8 mouse cellular contexts compared by ENCODE assay signal in the genomic region with DNA sequence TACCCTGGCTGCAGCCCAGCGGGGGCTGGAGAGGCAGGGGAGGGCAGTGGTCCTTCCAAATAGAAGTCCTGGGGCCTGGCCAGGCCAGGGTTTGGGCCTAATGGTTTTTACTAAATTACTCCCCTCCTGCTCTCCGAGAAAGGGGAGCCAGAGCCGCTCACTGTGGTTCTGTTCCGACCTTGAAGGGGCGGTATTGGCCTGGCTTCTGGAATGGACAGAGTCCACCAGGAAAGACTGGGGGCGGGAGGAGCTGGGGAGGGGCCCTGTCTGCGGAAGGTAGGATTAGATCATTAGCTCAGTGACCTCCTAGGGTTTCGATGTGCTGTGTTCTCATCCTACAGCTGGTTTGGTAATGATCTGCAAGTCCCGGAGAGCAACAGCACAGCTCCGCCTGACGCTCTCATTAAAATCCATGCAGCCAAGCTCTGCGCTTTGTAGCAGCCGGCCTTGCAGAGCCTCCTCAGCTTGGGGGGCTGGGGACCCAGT. TPM values are rescaled to one million over a fixed set of nuclear protein-coding genes. Genes with fewer than 3 reads are reported as not detected.
DNase-seq lines count a peak whose midpoint lies in the region; ATAC-seq and TF ChIP-seq lines count a peak whose summit lies in the region.

No protein-coding gene starts in this region.

- peak overlapping the region; percentile 59 for H3K27ac ChIP-seq in left cerebral cortex, adult 2 months
- peak overlapping the region; percentile 85 for H3K27ac ChIP-seq in forebrain, embryonic 15.5 days (replicated peaks)
- peak overlapping the region; percentile 40 for H3K27ac ChIP-seq in kidney, embryonic 14.5 days (ENCODE audit: low read depth, low read length)
- H3K27ac ChIP-seq in neural tube, embryonic 11.5 days (ENCODE audit: low read depth, low read length): peak overlapping the region; percentile 85

- no peak for TF ChIP-seq CTCF in left cerebral cortex, adult 2 months (IDR thresholded peaks at IDR 0.05)

- H3K4me3 ChIP-seq in left cerebral cortex, adult 2 months: no peak overlapping the region
- H3K4me3 ChIP-seq in forebrain, embryonic 15.5 days: no peak overlapping the region
- no peak overlapping the region for H3K4me3 ChIP-seq in kidney, embryonic 14.5 days (ENCODE audit: low read length)
- no peak overlapping the region for H3K4me3 ChIP-seq in neural tube, embryonic 11.5 days (ENCODE audit: low read depth, low read length)

- H3K36me3 ChIP-seq in forebrain, embryonic 15.5 days: peaks cover 17% of the 10 kb centered on the region
- peaks cover 38% of the 10 kb centered on the region for H3K36me3 ChIP-seq in kidney, embryonic 14.5 days (ENCODE audit: control insufficient read depth, insufficient read depth, low read length)
- no peaks in the 10 kb centered on the region; the same call in 1 of the 2 replicates for H3K36me3 ChIP-seq in neural tube, embryonic 11.5 days (ENCODE audit: control insufficient read depth, insufficient read depth, low read length)

- no peak overlapping the region; the same call in 1 of the 2 replicates for H3K9ac ChIP-seq in forebrain, embryonic 15.5 days (replicated peaks)
- no peak overlapping the region for H3K9ac ChIP-seq in kidney, embryonic 14.5 days (ENCODE audit: low read depth, low read length)
- H3K9ac ChIP-seq in neural tube, embryonic 11.5 days (ENCODE audit: low read length): peak overlapping the region; percentile 18; the same call in 1 of the 2 replicates

- intact Hi-C loops in left cerebral cortex, adult 2 months (cut with DNase I): loop anchor here (5.0 kb wide), 1 partner anchor 66 kb away; a partner anchor contains a TSS
- intact Hi-C loops in left cerebral cortex, postnatal 25 days (cut with DNase I): no loop called here

- peak; percentile 14; the same call in 1 of the 2 replicates for ATAC-seq in forebrain, embryonic 15.5 days (replicated peaks)
- ATAC-seq in kidney, embryonic 14.5 days (ENCODE audit: low FRiP score, low TSS enrichment): peak; percentile 25
- no peak for ATAC-seq in neural tube, embryonic 11.5 days (ENCODE audit: insufficient read depth, low FRiP score, low TSS enrichment)
- ATAC-seq in megakaryocyte progenitor cell, adult 5-6 weeks (replicated peaks; ENCODE audit: poor library complexity): no peak

- no peaks in the 10 kb centered on the region for H3K27me3 ChIP-seq in forebrain, embryonic 15.5 days
- H3K27me3 ChIP-seq in kidney, embryonic 14.5 days (ENCODE audit: control insufficient read depth, insufficient read depth, low read length): no peaks in the 10 kb centered on the region
- no peaks in the 10 kb centered on the region for H3K27me3 ChIP-seq in neural tube, embryonic 11.5 days (ENCODE audit: control insufficient read depth, insufficient read depth, low read length)

- H3K4me1 ChIP-seq in forebrain, embryonic 15.5 days: peaks cover 53% of the 10 kb centered on the region
- peaks cover 54% of the 10 kb centered on the region for H3K4me1 ChIP-seq in kidney, embryonic 14.5 days (ENCODE audit: control insufficient read depth, insufficient read depth, low read length)
- H3K4me1 ChIP-seq in neural tube, embryonic 11.5 days (ENCODE audit: control insufficient read depth, insufficient read depth, low read length): peaks cover 42% of the 10 kb centered on the region

- WGBS in forebrain, embryonic 15.5 days: 11% methylated on average over 13 of the region's 13 CpGs
- 22% methylated on average over 13 of the region's 13 CpGs for WGBS in kidney, embryonic 14.5 days
- WGBS in neural tube, embryonic 11.5 days: 21% methylated on average over 13 of the region's 13 CpGs

- no peak overlapping the region for H3K4me2 ChIP-seq in forebrain, embryonic 15.5 days (replicated peaks)
- H3K4me2 ChIP-seq in kidney, embryonic 14.5 days (replicated peaks; ENCODE audit: low read depth, low read length): no peak overlapping the region
- H3K4me2 ChIP-seq in neural tube, embryonic 11.5 days (ENCODE audit: low read depth): no peak overlapping the region

- no peak for DNase-seq in left cerebral cortex, adult 2 months (ENCODE audit: extremely low spot score in 1 of 2, low spot score in 2 of 2)
- DNase-seq in left cerebral cortex, postnatal 25 days (ENCODE audit: low spot score in 2 of 2): no peak
- no peak for DNase-seq in neural tube, embryonic 11.5 days (ENCODE audit: low spot score)
- no peak for DNase-seq in thymus, adult 18-20 months
- DNase-seq in thymus, postnatal 0 days (ENCODE audit: low spot score): no peak

- H3K9me3 ChIP-seq in forebrain, embryonic 15.5 days: no peaks in the 10 kb centered on the region
- no peaks in the 10 kb centered on the region for H3K9me3 ChIP-seq in kidney, embryonic 14.5 days (ENCODE audit: control insufficient read depth, low read length)
- no peaks in the 10 kb centered on the region for H3K9me3 ChIP-seq in neural tube, embryonic 11.5 days (ENCODE audit: control insufficient read depth, low read length)

RNA-seq across cellular contexts. Expression of a gene that starts 14.1 kb away (rescaled TPM):
- 1 to 10 TPM; 7.3 to 7.7 TPM for total RNA-seq in left cerebral cortex, adult 2 months (2021)
- 1 to 10 TPM; 5.3 to 6.9 TPM for total RNA-seq in left cerebral cortex, postnatal 25 days (2021)
- 0.38 and 0.87 TPM in 2 replicates for polyA plus RNA-seq in forebrain, embryonic 15.5 days (2015; fragmentation: Nextera tagmentation; extraction: Ambion mirVana)
- 6.9 and 7.6 TPM in 2 replicates for polyA plus RNA-seq in kidney, embryonic 14.5 days (2014; fragmentation: Nextera tagmentation; extraction: Ambion mirVana)
- 0.32 and 0.62 TPM in 2 replicates for polyA plus RNA-seq in neural tube, embryonic 11.5 days (2014; fragmentation: Nextera tagmentation; extraction: Ambion mirVana)
- not detected in 2 replicates for total RNA-seq in megakaryocyte progenitor cell, adult 5-6 weeks (2015)
- not detected in 2 replicates for total RNA-seq in megakaryocyte progenitor cell, adult 5-6 weeks (2017)
- 0.86 and 1.1 TPM in 2 replicates for polyA plus RNA-seq in thymus, postnatal 0 days (2015; fragmentation: Nextera tagmentation; extraction: Ambion mirVana)

RNA-seq across cellular contexts. Expression of a gene that starts 14.5 kb away (rescaled TPM):
- 10 to 100 TPM; 12.5 to 15.6 TPM for total RNA-seq in left cerebral cortex, adult 2 months (2021)
- total RNA-seq in left cerebral cortex, postnatal 25 days (2021): 10 to 100 TPM; 10.1 to 13.0 TPM
- 0.48 and 0.55 TPM in 2 replicates for polyA plus RNA-seq in forebrain, embryonic 15.5 days (2015; fragmentation: Nextera tagmentation; extraction: Ambion mirVana)
- 0.53 TPM in 1 of 2 replicates, not detected in the other for polyA plus RNA-seq in kidney, embryonic 14.5 days (2014; fragmentation: Nextera tagmentation; extraction: Ambion mirVana)
- polyA plus RNA-seq in neural tube, embryonic 11.5 days (2014; fragmentation: Nextera tagmentation; extraction: Ambion mirVana): 0.45 and 0.49 TPM in 2 replicates
- total RNA-seq in megakaryocyte progenitor cell, adult 5-6 weeks (2015): not detected in 2 replicates
- total RNA-seq in megakaryocyte progenitor cell, adult 5-6 weeks (2017): 0.08 TPM in 1 of 2 replicates, not detected in the other
- not detected in 2 replicates for polyA plus RNA-seq in thymus, postnatal 0 days (2015; fragmentation: Nextera tagmentation; extraction: Ambion mirVana)

RNA-seq across cellular contexts. Expression of a gene that starts 42.8 kb away (rescaled TPM):
- total RNA-seq in left cerebral cortex, adult 2 months (2021): 10 to 100 TPM in 1 of 2 experiments, 1 to 10 TPM in 1; 5.3 to 10.6 TPM
- 1 to 10 TPM; 4.7 to 5.3 TPM for total RNA-seq in left cerebral cortex, postnatal 25 days (2021)
- polyA plus RNA-seq in forebrain, embryonic 15.5 days (2015; fragmentation: Nextera tagmentation; extraction: Ambion mirVana): 1.7 and 1.8 TPM in 2 replicates
- 2.8 and 4.1 TPM in 2 replicates for polyA plus RNA-seq in kidney, embryonic 14.5 days (2014; fragmentation: Nextera tagmentation; extraction: Ambion mirVana)
- 1.5 and 2.7 TPM in 2 replicates for polyA plus RNA-seq in neural tube, embryonic 11.5 days (2014; fragmentation: Nextera tagmentation; extraction: Ambion mirVana)
- total RNA-seq in megakaryocyte progenitor cell, adult 5-6 weeks (2015): 3.6 and 4.6 TPM in 2 replicates
- 0.87 and 6.1 TPM in 2 replicates for total RNA-seq in megakaryocyte progenitor cell, adult 5-6 weeks (2017)
- polyA plus RNA-seq in thymus, postnatal 0 days (2015; fragmentation: Nextera tagmentation; extraction: Ambion mirVana): 2.2 and 2.6 TPM in 2 replicates

Comparison
In these comparisons a context has a peak if more than half of its experiments do, and no peak if none do; other contexts are left out.
1. ATAC-seq: peak in forebrain, embryonic 15.5 days (single experiment) and kidney, embryonic 14.5 days (single experiment); none in neural tube, embryonic 11.5 days (single experiment) and megakaryocyte progenitor cell, adult 5-6 weeks (single experiment).
2. Peak in every context shown above with its lines, with median percentiles within 50 percentile points of each other: H3K27ac ChIP-seq.